Mouse (Mus musculus) forebrain, embryonic 13.5 days (tissue): ENCODE data around the gene Ctnnbl1. TPM values are rescaled to one million over a fixed set of nuclear protein-coding genes. Genes with fewer than 3 reads are reported as not detected.

ENCODE experiments used
- ATAC-seq: fragments of 200-750 bp; cut with Nextera tagmentation; 2 replicates; pipeline ENCODE4 v1.8.0; 2017
- H3K27ac ChIP-seq: fragments of 300-500 bp; sonication (generic); 2 replicates; pipeline ENCODE4 v1.5.1; 2015; ENCODE audit warnings: inconsistent platforms, mild to moderate bottlenecking, moderate library complexity
- H3K27me3 ChIP-seq: fragments of 300-500 bp; sonication (generic); 2 replicates; pipeline ENCODE4 v1.6.1; 2015; ENCODE audit warnings: mild to moderate bottlenecking, inconsistent platforms
- H3K36me3 ChIP-seq: fragments of 300-500 bp; sonication (generic); 2 replicates; pipeline ENCODE4 v1.6.1; 2015; ENCODE audit warnings: mild to moderate bottlenecking, inconsistent platforms; ENCODE audit not compliant: poor library complexity, severe bottlenecking
- H3K4me1 ChIP-seq: fragments of 300-500 bp; sonication (generic); 2 replicates; pipeline ENCODE4 v1.6.1; 2015; ENCODE audit warnings: inconsistent platforms
- H3K4me2 ChIP-seq: fragments of 300-500 bp; sonication (generic); 2 replicates; pipeline ENCODE4 v1.6.1; 2015; ENCODE audit warnings: inconsistent platforms, mild to moderate bottlenecking, moderate library complexity
- H3K4me3 ChIP-seq: fragments of 300-500 bp; sonication (generic); 2 replicates; pipeline ENCODE4 v1.5.1; 2015; ENCODE audit warnings: mild to moderate bottlenecking, inconsistent platforms
- H3K9ac ChIP-seq: fragments of 300-500 bp; sonication (generic); 2 replicates; pipeline ENCODE4 v1.6.1; 2015; ENCODE audit warnings: mild to moderate bottlenecking, inconsistent platforms
- H3K9me3 ChIP-seq: fragments of 300-500 bp; sonication (generic); replicated peaks from 2 replicates; pipeline ENCODE4 v1.6.1; 2016; ENCODE audit warnings: inconsistent platforms
- WGBS: fragments of 180-500 bp; shearing (Covaris S2); methylation state at CpG from one replicate; pipeline ENCODE4 v1.1.7; 2015; 5-methylcytosine and 5-hydroxymethylcytosine counted together
- polyA plus RNA-seq: library from polyadenylated mRNA; unstranded; fragments of >200 nt; fragmentation: Nextera tagmentation; extraction: Ambion mirVana; gene quantifications from 2 replicates; pipeline ENCODE4 v1.2.1, GENCODE M21; 2015

The Ctnnbl1 gene
- 96.6 and 97.1 TPM in 2 replicates for polyA plus RNA-seq

GRCm38 (mm10) chr2:157736854-157737850, at the start of gene Ctnnbl1:
TSS of gene Ctnnbl1 (plus strand) at chr2:157737401.
- Histone ChIP-seq H3K9me3 (no peaks in the 10 kb centered on the region), H3K9ac (peak within 1 kb of the TSS; percentile 82), H3K4me3 (peak within 1 kb of the TSS; percentile 88), H3K4me1 (peaks cover 8% of the 10 kb centered on the region), H3K4me2 (peak within 1 kb of the TSS; percentile 81), H3K36me3 (peaks cover 3% of the 10 kb centered on the region; the same call in 1 of the 2 replicates), H3K27me3 (no peaks in the 10 kb centered on the region), H3K27ac (no peak within 1 kb of the TSS)
- WGBS: 11% methylated on average over 44 of the region's 44 CpGs
- peak; percentile 94 for ATAC-seq

GRCm38 (mm10) chr2:157687506-157687905, 49.7 kb upstream of the Ctnnbl1 start:
- Histone ChIP-seq H3K4me1 (peaks cover 17% of the 10 kb centered on the region), H3K4me2 (no peak overlapping the region), H3K9ac (no peak overlapping the region), H3K9me3 (no peaks in the 10 kb centered on the region), H3K36me3 (no peaks in the 10 kb centered on the region), H3K27me3 (0 out of 2 replicates have a peak, but pooled peaks cover 5% of the 10 kb centered on the region), H3K27ac (no peak overlapping the region), H3K4me3 (no peak overlapping the region)
- WGBS: 37% methylated on average over 3 of the region's 3 CpGs
- peak; percentile 50; the same call in 1 of the 2 replicates for ATAC-seq

GRCm38 (mm10) chr2:157691266-157692105, 45.7 kb upstream of the Ctnnbl1 start:
- Histone ChIP-seq H3K9ac (no peak overlapping the region), H3K9me3 (no peaks in the 10 kb centered on the region), H3K4me1 (peaks cover 28% of the 10 kb centered on the region), H3K27ac (no peak overlapping the region), H3K27me3 (peaks cover 9% of the 10 kb centered on the region; the same call in 1 of the 2 replicates), H3K4me2 (no peak overlapping the region), H3K36me3 (no peaks in the 10 kb centered on the region), H3K4me3 (no peak overlapping the region)
- 51% methylated on average over 13 of the region's 13 CpGs for WGBS
- no peak for ATAC-seq

GRCm38 (mm10) chr2:157692365-157692932, 44.8 kb upstream of the Ctnnbl1 start:
- Histone ChIP-seq H3K9me3 (no peaks in the 10 kb centered on the region), H3K4me3 (no peak overlapping the region), H3K9ac (peak overlapping the region; percentile 12; the same call in 1 of the 2 replicates), H3K4me2 (no peak overlapping the region), H3K27me3 (peaks cover 9% of the 10 kb centered on the region; the same call in 1 of the 2 replicates), H3K4me1 (peaks cover 38% of the 10 kb centered on the region), H3K27ac (no peak overlapping the region), H3K36me3 (no peaks in the 10 kb centered on the region)
- 8% methylated on average over 17 of the region's 17 CpGs for WGBS
- no peak for ATAC-seq

GRCm38 (mm10) chr2:157693576-157693975, 43.6 kb upstream of the Ctnnbl1 start:
- H3K9me3 ChIP-seq: no peaks in the 10 kb centered on the region
- H3K4me3 ChIP-seq: no peak overlapping the region
- H3K27ac ChIP-seq: no peak overlapping the region
- 94% methylated on average over 3 of the region's 3 CpGs for WGBS
- H3K36me3 ChIP-seq: no peaks in the 10 kb centered on the region
- peaks cover 8% of the 10 kb centered on the region; the same call in 1 of the 2 replicates for H3K27me3 ChIP-seq
- no peak overlapping the region for H3K9ac ChIP-seq
- H3K4me2 ChIP-seq: no peak overlapping the region
- ATAC-seq: no peak
- H3K4me1 ChIP-seq: peaks cover 40% of the 10 kb centered on the region

- no peak overlapping the region for H3K4me3 ChIP-seq
- ATAC-seq: peak; percentile 76
- H3K27me3 ChIP-seq: peaks cover 4% of the 10 kb centered on the region; the same call in 1 of the 2 replicates
- H3K9me3 ChIP-seq: no peaks in the 10 kb centered on the region
- H3K4me2 ChIP-seq: 0 out of 2 replicates have a peak overlapping the region, but pooled peaks have one; percentile 2
- 5% methylated on average over 7 of the region's 7 CpGs for WGBS
- H3K36me3 ChIP-seq: no peaks in the 10 kb centered on the region
- peak overlapping the region; percentile 59 for H3K27ac ChIP-seq
- peaks cover 46% of the 10 kb centered on the region for H3K4me1 ChIP-seq
- peak overlapping the region; percentile 13; the same call in 1 of the 2 replicates for H3K9ac ChIP-seq
These were observed 40.9 kb upstream of the Ctnnbl1 start for GRCm38 (mm10) chr2:157696297-157696731.

- no peak overlapping the region for H3K4me3 ChIP-seq
- no peaks in the 10 kb centered on the region for H3K36me3 ChIP-seq
- H3K9ac ChIP-seq: no peak overlapping the region
- WGBS: 15% methylated on average over 8 of the region's 8 CpGs
- peaks cover 66% of the 10 kb centered on the region for H3K4me1 ChIP-seq
- ATAC-seq: peak; percentile 54
- H3K27me3 ChIP-seq: peaks cover 2% of the 10 kb centered on the region; the same call in 1 of the 2 replicates
- no peaks in the 10 kb centered on the region for H3K9me3 ChIP-seq
- peak overlapping the region; percentile 10 for H3K4me2 ChIP-seq
- peak overlapping the region; percentile 51 for H3K27ac ChIP-seq
These were observed 34.0 kb upstream of the Ctnnbl1 start for GRCm38 (mm10) chr2:157703155-157703554.

GRCm38 (mm10) chr2:157704991-157705776, 32.0 kb upstream of the Ctnnbl1 start:
- Histone ChIP-seq H3K4me2 (peak overlapping the region; percentile 41), H3K9ac (no peak overlapping the region), H3K9me3 (no peaks in the 10 kb centered on the region), H3K36me3 (no peaks in the 10 kb centered on the region), H3K27me3 (peaks cover 2% of the 10 kb centered on the region; the same call in 1 of the 2 replicates), H3K4me1 (peaks cover 57% of the 10 kb centered on the region), H3K4me3 (no peak overlapping the region), H3K27ac (peak overlapping the region; percentile 51)
- 10% methylated on average over 28 of the region's 28 CpGs for WGBS
- ATAC-seq: peak; percentile 61; the same call in 1 of the 2 replicates

GRCm38 (mm10) chr2:157705777-157706158, 31.4 kb upstream of the Ctnnbl1 start:
- Histone ChIP-seq H3K4me2 (0 out of 2 replicates have a peak overlapping the region, but pooled peaks have one; percentile 41), H3K4me3 (no peak overlapping the region), H3K27me3 (peaks cover 2% of the 10 kb centered on the region; the same call in 1 of the 2 replicates), H3K9me3 (no peaks in the 10 kb centered on the region), H3K4me1 (peaks cover 57% of the 10 kb centered on the region), H3K27ac (peak overlapping the region; percentile 51; the same call in 1 of the 2 replicates), H3K36me3 (no peaks in the 10 kb centered on the region), H3K9ac (no peak overlapping the region)
- 36% methylated on average over 8 of the region's 8 CpGs for WGBS
- ATAC-seq: no peak; the same call in 1 of the 2 replicates

- H3K27ac ChIP-seq: peak overlapping the region; percentile 14
- no peak overlapping the region for H3K4me3 ChIP-seq
- no peak overlapping the region for H3K4me2 ChIP-seq
- H3K4me1 ChIP-seq: peaks cover 48% of the 10 kb centered on the region
- H3K9me3 ChIP-seq: no peaks in the 10 kb centered on the region
- H3K9ac ChIP-seq: no peak overlapping the region
- peaks cover 2% of the 10 kb centered on the region; the same call in 1 of the 2 replicates for H3K27me3 ChIP-seq
- WGBS: 51% methylated on average over 11 of the region's 11 CpGs
- ATAC-seq: no peak
- no peaks in the 10 kb centered on the region for H3K36me3 ChIP-seq
These were observed 29.8 kb upstream of the Ctnnbl1 start for GRCm38 (mm10) chr2:157707191-157707923.
